Mouse (Mus musculus): Measurements from ENCODE around the gene Slc9a3. TPM values are rescaled to one million over a fixed set of nuclear protein-coding genes. Genes with fewer than 3 reads are reported as not detected.
A peak's percentile ranks its signal among the peaks of the same experiment; 100 is the strongest.

Gene Slc9a3
- total RNA-seq (2022), result 1 to 10 TPM; 1.4 to 2.4 (median 1.8) TPM

- DNase-seq (ENCODE audit: low spot score in 2 of 2), result no peak
Observed at GRCm38 (mm10) chr13:74121141-74121602, at the start of gene Slc9a3. Slc9a3 (plus strand) TSS chr13:74121457.

- no peak for DNase-seq (ENCODE audit: low spot score in 2 of 2)
Observed at GRCm38 (mm10) chr13:74071714-74072113, 49.5 kb upstream of the Slc9a3 start.

GRCm38 (mm10) chr13:74073369-74073768 lies 47.9 kb upstream of the Slc9a3 start:
- DNase-seq (ENCODE audit: low spot score in 2 of 2), result no peak

- DNase-seq (ENCODE audit: low spot score in 2 of 2), result no peak
Observed at GRCm38 (mm10) chr13:74090265-74090664, 31.0 kb upstream of the Slc9a3 start.

GRCm38 (mm10) chr13:74095936-74096335 lies 25.3 kb upstream of the Slc9a3 start:
- no peak for DNase-seq (ENCODE audit: low spot score in 2 of 2)

- DNase-seq (ENCODE audit: low spot score in 2 of 2), result peak; percentile 36 to 54
Observed at GRCm38 (mm10) chr13:74096715-74097363, 24.4 kb upstream of the Slc9a3 start.

GRCm38 (mm10) chr13:74098913-74099312 lies 22.3 kb upstream of the Slc9a3 start:
- no peak for DNase-seq (ENCODE audit: low spot score in 2 of 2)

- no peak for DNase-seq (ENCODE audit: low spot score in 2 of 2)
Observed at GRCm38 (mm10) chr13:74102108-74102830, 19.0 kb upstream of the Slc9a3 start.

- peak in 1 of 2 experiments; percentile 17 for DNase-seq (ENCODE audit: low spot score in 2 of 2)
Observed at GRCm38 (mm10) chr13:74102831-74103582, 18.2 kb upstream of the Slc9a3 start.

- DNase-seq (ENCODE audit: low spot score in 2 of 2), result no peak
Observed at GRCm38 (mm10) chr13:74104417-74104816, 16.8 kb upstream of the Slc9a3 start.

GRCm38 (mm10) chr13:74107410-74107809 lies 13.8 kb upstream of the Slc9a3 start:
- no peak for DNase-seq (ENCODE audit: low spot score in 2 of 2)

- no peak for DNase-seq (ENCODE audit: low spot score in 2 of 2)
Observed at GRCm38 (mm10) chr13:74112593-74112992, 8.7 kb upstream of the Slc9a3 start.

- no peak for DNase-seq (ENCODE audit: low spot score in 2 of 2)
Observed at GRCm38 (mm10) chr13:74113626-74114191, 7.5 kb upstream of the Slc9a3 start.

GRCm38 (mm10) chr13:74121795-74122330 lies 606 bp downstream of the Slc9a3 start:
- DNase-seq (ENCODE audit: low spot score in 2 of 2), result no peak

GRCm38 (mm10) chr13:74122632-74123031 lies 1.4 kb downstream of the Slc9a3 start:
- DNase-seq (ENCODE audit: low spot score in 2 of 2), result no peak

GRCm38 (mm10) chr13:74127571-74127970 lies 6.3 kb downstream of the Slc9a3 start:
- no peak for DNase-seq (ENCODE audit: low spot score in 2 of 2)

GRCm38 (mm10) chr13:74129909-74130308 lies 8.7 kb downstream of the Slc9a3 start:
- DNase-seq (ENCODE audit: low spot score in 2 of 2), result no peak

- no peak for DNase-seq (ENCODE audit: low spot score in 2 of 2)
Observed at GRCm38 (mm10) chr13:74138906-74139647, 17.8 kb downstream of the Slc9a3 start.

GRCm38 (mm10) chr13:74140793-74141192 lies 19.5 kb downstream of the Slc9a3 start:
- DNase-seq (ENCODE audit: low spot score in 2 of 2), result no peak

- DNase-seq (ENCODE audit: low spot score in 2 of 2), result no peak
Observed at GRCm38 (mm10) chr13:74143282-74143681, 22.0 kb downstream of the Slc9a3 start.

Measured in layer of hippocampus, adult 8-10 months (tissue).